Mouse (Mus musculus) forebrain, embryonic 13.5 days (tissue): Measurements from ENCODE around the gene Asb17. TPM values are rescaled to one million over a fixed set of nuclear protein-coding genes. Genes with fewer than 3 reads are reported as not detected.

Experiments
- ATAC-seq: fragments of 200-750 bp; cut with Nextera tagmentation; 2 replicates; pipeline ENCODE4 v1.8.0; 2017
- H3K27ac ChIP-seq: fragments of 300-500 bp; sonication (generic); 2 replicates; pipeline ENCODE4 v1.5.1; 2015; ENCODE audit warnings: inconsistent platforms, mild to moderate bottlenecking, moderate library complexity
- H3K27me3 ChIP-seq: fragments of 300-500 bp; sonication (generic); 2 replicates; pipeline ENCODE4 v1.6.1; 2015; ENCODE audit warnings: mild to moderate bottlenecking, inconsistent platforms
- H3K36me3 ChIP-seq: fragments of 300-500 bp; sonication (generic); 2 replicates; pipeline ENCODE4 v1.6.1; 2015; ENCODE audit warnings: mild to moderate bottlenecking, inconsistent platforms; ENCODE audit not compliant: poor library complexity, severe bottlenecking
- H3K4me1 ChIP-seq: fragments of 300-500 bp; sonication (generic); 2 replicates; pipeline ENCODE4 v1.6.1; 2015; ENCODE audit warnings: inconsistent platforms
- H3K4me2 ChIP-seq: fragments of 300-500 bp; sonication (generic); 2 replicates; pipeline ENCODE4 v1.6.1; 2015; ENCODE audit warnings: inconsistent platforms, mild to moderate bottlenecking, moderate library complexity
- H3K4me3 ChIP-seq: fragments of 300-500 bp; sonication (generic); 2 replicates; pipeline ENCODE4 v1.5.1; 2015; ENCODE audit warnings: mild to moderate bottlenecking, inconsistent platforms
- H3K9ac ChIP-seq: fragments of 300-500 bp; sonication (generic); 2 replicates; pipeline ENCODE4 v1.6.1; 2015; ENCODE audit warnings: mild to moderate bottlenecking, inconsistent platforms
- H3K9me3 ChIP-seq: fragments of 300-500 bp; sonication (generic); replicated peaks from 2 replicates; pipeline ENCODE4 v1.6.1; 2016; ENCODE audit warnings: inconsistent platforms
- WGBS: fragments of 180-500 bp; shearing (Covaris S2); methylation state at CpG from one replicate; pipeline ENCODE4 v1.1.7; 2015; 5-methylcytosine and 5-hydroxymethylcytosine counted together
- polyA plus RNA-seq: library from polyadenylated mRNA; unstranded; fragments of >200 nt; fragmentation: Nextera tagmentation; extraction: Ambion mirVana; gene quantifications from 2 replicates; pipeline ENCODE4 v1.2.1, GENCODE M21; 2015

Gene Asb17
- polyA plus RNA-seq, 1 experiment from 2014 or later, result not detected

- Histone ChIP-seq H3K36me3 (no peaks in the 10 kb centered on the region), H3K27ac (no peak overlapping the region), H3K4me3 (no peak overlapping the region), H3K9me3 (no peaks in the 10 kb centered on the region), H3K9ac (no peak overlapping the region), H3K27me3 (no peaks in the 10 kb centered on the region), H3K4me2 (no peak overlapping the region), H3K4me1 (no peaks in the 10 kb centered on the region)
- ATAC-seq, result no peak
- 78% methylated on average over 2 of the region's 2 CpGs for WGBS
These were observed 19.8 kb downstream of the Asb17 start for GRCm38 (mm10) chr3:153863816-153864215.

GRCm38 (mm10) chr3:153864636-153865429, 20.8 kb downstream of the Asb17 start:
- ATAC-seq, result no peak
- Histone ChIP-seq H3K36me3 (no peaks in the 10 kb centered on the region), H3K4me1 (no peaks in the 10 kb centered on the region), H3K27me3 (no peaks in the 10 kb centered on the region), H3K4me3 (no peak overlapping the region), H3K9me3 (no peaks in the 10 kb centered on the region), H3K27ac (no peak overlapping the region), H3K9ac (no peak overlapping the region), H3K4me2 (no peak overlapping the region)
- 91% methylated on average over 4 of the region's 4 CpGs for WGBS

DNA sequence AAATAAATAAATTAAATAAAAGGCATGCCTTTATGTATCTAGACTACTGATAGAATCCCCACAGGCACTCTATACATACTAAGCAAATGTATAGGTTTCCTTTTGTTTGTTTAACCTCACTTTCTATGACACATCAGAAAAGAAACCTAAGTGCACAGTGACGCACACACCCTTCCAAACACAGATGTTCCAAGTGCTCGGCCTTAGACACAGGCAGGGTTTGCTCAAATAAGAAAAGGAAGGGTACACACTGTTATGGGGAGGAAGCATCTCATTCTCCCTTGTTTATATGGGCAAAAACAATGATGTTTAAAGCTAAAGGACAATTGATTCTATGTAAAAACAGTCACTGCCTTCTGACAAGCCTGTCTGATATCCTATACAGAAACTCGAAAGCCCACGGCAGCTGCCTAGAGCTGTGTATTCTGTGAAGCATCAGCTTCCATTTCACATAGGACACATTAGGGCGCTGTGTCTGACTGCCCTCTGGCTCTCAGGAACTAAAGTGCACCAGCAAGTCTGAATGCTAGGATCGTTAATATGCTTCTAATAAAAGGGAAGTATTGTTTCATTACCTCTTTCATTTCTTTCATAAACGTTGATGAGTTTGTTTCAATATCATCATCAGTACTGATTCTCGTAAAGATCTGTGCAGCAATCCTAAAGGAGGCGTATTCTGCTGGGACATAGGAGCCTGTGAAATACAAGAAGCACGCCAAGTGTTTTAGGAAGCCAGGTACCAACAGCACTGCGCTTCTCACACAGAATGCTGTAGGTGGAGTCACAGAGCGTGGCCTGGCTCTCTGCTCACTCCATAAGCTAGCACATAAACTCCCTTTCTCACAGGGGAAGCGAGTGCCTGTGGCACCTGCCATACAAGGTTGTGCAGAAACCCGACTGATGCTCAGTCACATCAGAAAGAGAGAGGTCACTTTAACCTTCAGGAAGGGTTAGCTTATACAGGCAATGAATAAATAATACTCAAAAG, 23.4 kb downstream of the Asb17 start:
- no peak for ATAC-seq
- H3K4me3 ChIP-seq, result no peak overlapping the region
- H3K27ac ChIP-seq, result no peak overlapping the region
- no peaks in the 10 kb centered on the region for H3K9me3 ChIP-seq
- no peaks in the 10 kb centered on the region for H3K36me3 ChIP-seq
- H3K4me1 ChIP-seq, result no peaks in the 10 kb centered on the region
- H3K27me3 ChIP-seq, result no peaks in the 10 kb centered on the region
- no peak overlapping the region for H3K4me2 ChIP-seq
- WGBS, result 62% methylated on average over 14 of the region's 14 CpGs
- H3K9ac ChIP-seq, result no peak overlapping the region

DNA sequence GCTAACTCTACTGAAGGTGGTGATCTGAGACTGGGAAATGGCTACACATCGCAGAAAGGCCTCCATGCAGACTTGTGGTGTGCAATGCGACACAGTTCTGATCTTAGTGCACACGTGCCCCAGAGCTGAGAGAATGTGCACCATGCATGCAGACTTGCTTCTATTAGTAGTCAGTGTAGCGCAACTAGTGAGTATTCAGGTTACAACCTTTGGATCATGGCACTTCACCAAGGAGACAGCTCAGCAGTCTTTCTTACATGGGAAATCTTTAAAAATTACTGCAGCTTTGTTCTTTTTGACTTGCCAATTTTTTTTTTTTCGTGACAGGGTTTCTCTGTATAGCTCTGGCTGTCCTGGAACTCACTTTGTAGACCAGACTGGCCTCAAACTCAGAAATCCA, 27.4 kb downstream of the Asb17 start:
- no peak for ATAC-seq
- H3K9ac ChIP-seq, result no peak overlapping the region
- H3K36me3 ChIP-seq, result no peaks in the 10 kb centered on the region
- H3K4me1 ChIP-seq, result no peaks in the 10 kb centered on the region
- H3K27me3 ChIP-seq, result no peaks in the 10 kb centered on the region
- H3K4me3 ChIP-seq, result no peak overlapping the region
- H3K27ac ChIP-seq, result no peak overlapping the region
- H3K4me2 ChIP-seq, result no peak overlapping the region
- 89% methylated on average over 5 of the region's 5 CpGs for WGBS
- H3K9me3 ChIP-seq, result no peaks in the 10 kb centered on the region

DNA sequence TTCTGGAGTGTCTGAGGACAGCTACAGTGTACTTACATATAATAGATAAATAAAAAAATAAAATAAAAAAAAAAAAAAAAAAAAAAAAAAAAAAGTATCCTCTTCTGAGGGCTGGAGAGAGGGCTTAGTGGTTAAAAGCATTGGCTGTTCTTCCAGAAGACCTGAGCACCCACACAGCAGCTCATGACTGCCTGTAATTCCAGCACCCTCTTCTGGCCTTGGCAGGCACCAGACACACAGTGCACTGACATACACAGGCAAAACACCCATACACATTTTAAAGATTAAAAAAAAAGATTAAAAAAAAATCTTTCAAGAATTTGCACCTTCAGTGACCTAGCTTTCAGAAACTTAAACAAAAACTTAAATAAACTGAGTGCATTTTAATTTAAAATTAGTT, 42.3 kb downstream of the Asb17 start:
- H3K4me3 ChIP-seq, result no peak overlapping the region
- no peak for ATAC-seq
- no peak overlapping the region for H3K4me2 ChIP-seq
- H3K27ac ChIP-seq, result no peak overlapping the region
- no peaks in the 10 kb centered on the region for H3K9me3 ChIP-seq
- no peak overlapping the region for H3K9ac ChIP-seq
- no peaks in the 10 kb centered on the region for H3K4me1 ChIP-seq
- H3K27me3 ChIP-seq, result no peaks in the 10 kb centered on the region
- no peaks in the 10 kb centered on the region for H3K36me3 ChIP-seq

- no peak for ATAC-seq
- Histone ChIP-seq H3K36me3 (no peaks in the 10 kb centered on the region), H3K9ac (no peak overlapping the region), H3K27ac (no peak overlapping the region), H3K4me1 (no peaks in the 10 kb centered on the region), H3K4me2 (no peak overlapping the region), H3K9me3 (no peaks in the 10 kb centered on the region), H3K4me3 (no peak overlapping the region), H3K27me3 (no peaks in the 10 kb centered on the region)
- 83% methylated on average over 6 of the region's 6 CpGs for WGBS
These were observed 44.1 kb downstream of the Asb17 start for GRCm38 (mm10) chr3:153888141-153888540.

GRCm38 (mm10) chr3:153889188-153889781, 45.3 kb downstream of the Asb17 start:
- Histone ChIP-seq H3K27ac (no peak overlapping the region), H3K36me3 (no peaks in the 10 kb centered on the region), H3K4me2 (no peak overlapping the region), H3K27me3 (no peaks in the 10 kb centered on the region), H3K9ac (no peak overlapping the region), H3K4me1 (no peaks in the 10 kb centered on the region), H3K4me3 (no peak overlapping the region), H3K9me3 (no peaks in the 10 kb centered on the region)
- ATAC-seq, result no peak
- 77% methylated on average over 8 of the region's 8 CpGs for WGBS

- H3K4me1 ChIP-seq, result no peaks in the 10 kb centered on the region
- ATAC-seq, result no peak
- no peak overlapping the region for H3K4me2 ChIP-seq
- H3K27me3 ChIP-seq, result no peaks in the 10 kb centered on the region
- H3K4me3 ChIP-seq, result no peak overlapping the region
- 79% methylated on average over 3 of the region's 3 CpGs for WGBS
- no peaks in the 10 kb centered on the region for H3K9me3 ChIP-seq
- H3K27ac ChIP-seq, result no peak overlapping the region
- no peaks in the 10 kb centered on the region for H3K36me3 ChIP-seq
- H3K9ac ChIP-seq, result no peak overlapping the region
These were observed 51.4 kb downstream of the Asb17 start for GRCm38 (mm10) chr3:153895454-153895853.

DNA sequence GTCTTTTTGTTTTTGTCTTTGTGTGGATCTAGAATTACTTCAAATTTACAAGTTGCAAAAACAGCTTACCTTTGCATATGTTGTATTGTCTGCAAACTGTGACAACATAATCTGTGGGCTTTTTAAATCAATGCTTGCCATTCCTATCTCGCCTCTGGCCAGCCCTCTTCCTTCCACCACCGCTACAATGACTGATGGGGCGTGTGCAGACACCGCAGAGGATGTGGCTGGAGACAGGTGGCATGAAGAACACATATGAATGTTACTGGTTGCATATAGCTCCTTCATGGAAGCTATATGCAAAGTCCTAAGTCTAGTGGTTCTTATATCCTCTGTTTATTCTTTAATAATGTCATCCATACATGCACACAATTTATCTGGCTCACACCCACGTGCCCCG, 53.2 kb downstream of the Asb17 start:
- Histone ChIP-seq H3K9me3 (no peaks in the 10 kb centered on the region), H3K4me3 (no peak overlapping the region), H3K4me2 (no peak overlapping the region), H3K4me1 (no peaks in the 10 kb centered on the region), H3K27ac (no peak overlapping the region), H3K27me3 (no peaks in the 10 kb centered on the region), H3K36me3 (no peaks in the 10 kb centered on the region), H3K9ac (no peak overlapping the region)
- whole genome bisulfite sequencing, result 80% methylated on average over 6 of the region's 6 CpGs
- ATAC-seq, result no peak

DNA sequence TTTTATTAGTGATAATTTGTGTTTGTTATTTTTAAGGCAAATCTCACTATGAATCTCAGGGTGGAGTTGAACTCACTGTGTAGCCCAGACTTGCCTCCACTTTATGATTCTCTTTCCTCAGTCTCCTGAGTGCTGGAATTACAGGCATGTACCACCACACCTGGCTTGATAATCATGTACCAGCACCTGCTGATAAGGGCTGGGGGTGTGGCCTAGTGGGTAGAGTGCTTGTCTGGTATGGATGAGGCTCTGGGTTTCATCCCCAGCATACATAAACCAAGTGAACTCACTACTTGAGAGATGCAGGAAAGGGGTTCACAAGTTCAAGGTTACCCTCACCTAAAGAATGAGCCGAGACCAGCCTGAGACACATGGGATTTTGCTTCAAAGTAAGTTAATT, 57.9 kb downstream of the Asb17 start:
- no peak overlapping the region for H3K4me2 ChIP-seq
- no peaks in the 10 kb centered on the region for H3K27me3 ChIP-seq
- no peak overlapping the region for H3K4me3 ChIP-seq
- H3K27ac ChIP-seq, result no peak overlapping the region
- H3K36me3 ChIP-seq, result peaks cover 38% of the 10 kb centered on the region
- H3K9me3 ChIP-seq, result no peaks in the 10 kb centered on the region
- no peak for ATAC-seq
- no peak overlapping the region for H3K9ac ChIP-seq
- WGBS, result 74% methylated on average over 1 of the region's 1 CpGs
- no peaks in the 10 kb centered on the region for H3K4me1 ChIP-seq

DNA sequence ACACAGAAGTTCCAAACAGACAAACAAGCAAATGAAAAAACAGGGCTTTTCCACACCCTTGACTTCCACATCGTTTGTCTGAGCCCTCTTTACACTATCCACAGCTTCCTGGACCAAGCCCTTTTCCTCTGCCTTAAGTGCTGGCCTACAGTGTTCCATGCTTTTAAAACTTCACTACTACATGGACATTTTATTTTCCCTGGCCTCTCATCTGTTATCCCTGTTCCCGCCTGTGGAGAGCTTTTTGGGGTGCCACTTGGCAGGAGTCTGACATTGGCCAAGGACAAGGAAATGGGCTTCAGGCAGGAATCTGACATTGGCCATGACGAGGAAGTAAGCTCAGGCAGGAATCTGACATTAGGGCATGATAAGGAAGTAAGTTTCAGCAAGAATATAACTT, 58.6 kb downstream of the Asb17 start:
- Histone ChIP-seq H3K4me1 (no peaks in the 10 kb centered on the region; the same call in 1 of the 2 replicates), H3K27ac (no peak overlapping the region), H3K9ac (no peak overlapping the region), H3K36me3 (peaks cover 44% of the 10 kb centered on the region), H3K27me3 (no peaks in the 10 kb centered on the region), H3K9me3 (no peaks in the 10 kb centered on the region), H3K4me3 (no peak overlapping the region), H3K4me2 (no peak overlapping the region)
- 71% methylated on average over 3 of the region's 3 CpGs for WGBS
- ATAC-seq, result no peak

DNA sequence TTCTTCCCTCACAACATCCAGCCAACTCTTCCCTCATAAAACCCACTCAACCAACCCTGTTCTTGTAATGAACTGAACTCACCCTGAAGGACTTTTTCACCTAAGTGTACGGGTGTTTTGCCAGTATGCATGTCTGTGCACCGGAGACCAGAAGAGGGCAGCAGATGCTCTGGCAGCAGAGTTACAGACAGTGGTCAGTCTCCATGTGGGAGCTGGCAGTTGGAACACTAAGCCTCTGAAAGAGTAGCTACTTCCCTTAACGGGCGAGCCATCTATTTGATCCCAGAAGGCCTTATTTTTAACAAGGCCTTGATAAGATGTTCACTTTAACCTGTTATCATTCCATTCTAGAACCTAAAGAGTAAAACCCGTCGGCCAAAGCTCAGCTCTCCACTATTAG, 60.6 kb downstream of the Asb17 start:
- peaks cover 64% of the 10 kb centered on the region for H3K36me3 ChIP-seq

More for the DNA sequence above, 60.6 kb downstream of the Asb17 start:
- 68% methylated on average over 6 of the region's 6 CpGs for WGBS
- H3K27ac ChIP-seq, result no peak overlapping the region
- H3K4me3 ChIP-seq, result no peak overlapping the region
- H3K9ac ChIP-seq, result no peak overlapping the region
- no peaks in the 10 kb centered on the region for H3K27me3 ChIP-seq
- H3K9me3 ChIP-seq, result no peaks in the 10 kb centered on the region
- H3K4me2 ChIP-seq, result no peak overlapping the region
- ATAC-seq, result 0 out of 2 replicates have a peak, but pooled peaks have one; percentile 31
- H3K4me1 ChIP-seq, result peaks cover 19% of the 10 kb centered on the region
